Mouse (Mus musculus) gastrocnemius, adult 2 months (tissue): ENCODE results near the gene Hpcal4. TPM values are rescaled to one million over a fixed set of nuclear protein-coding genes. Genes with fewer than 3 reads are reported as not detected.

Source experiments
- DNase-seq: peaks from one replicate; pipeline ENCODE4 v3.0.0; 2022
- H3K27ac ChIP-seq: fragments of 200-600 bp; 2 replicates; pipeline ENCODE4 v1.8.1; 2022; ENCODE audit warnings: mild to moderate bottlenecking
- H3K4me3 ChIP-seq: fragments of 200-600 bp; 2 replicates; pipeline ENCODE4 v1.8.1; 2022; ENCODE audit warnings: mild to moderate bottlenecking, moderate library complexity
- CTCF ChIP-seq: fragments of 200-600 bp; IDR thresholded peaks from 2 replicates; pipeline ENCODE4 v1.8.1; 2022; ENCODE audit warnings: antibody characterized with exemption, mild to moderate bottlenecking, moderate library complexity
- intact Hi-C: fragments of 180-260 bp; cut with DNase I; formaldehyde crosslinking; loops from one replicate; pipeline ENCODE4 v1.15.1; 2025
- total RNA-seq, 2 experiments: library from RNA; stranded (reverse); gene quantifications; 2 replicates each; pipeline ENCODE4 v1.2.3; 2021

The Hpcal4 gene
- total RNA-seq, 2 experiments from 2014 or later, result 0.08 TPM; not detected in 1

GRCm38 (mm10) chr4:123212330-123212729 lies 29.3 kb downstream of the Hpcal4 start:
- no peak overlapping the region for H3K27ac ChIP-seq
- no peak overlapping the region for H3K4me3 ChIP-seq
- no peak for TF ChIP-seq CTCF
- intact Hi-C loops, result no loop called here
- no peak for DNase-seq

- H3K4me3 ChIP-seq, result no peak overlapping the region
- no peak for TF ChIP-seq CTCF
- DNase-seq, result no peak
- no peak overlapping the region for H3K27ac ChIP-seq
- intact Hi-C loops, result no loop called here
Measured at GRCm38 (mm10) chr4:123213975-123214374, 30.9 kb downstream of the Hpcal4 start.

GRCm38 (mm10) chr4:123215367-123215766 lies 32.3 kb downstream of the Hpcal4 start:
- no peak for DNase-seq
- no peak for TF ChIP-seq CTCF
- intact Hi-C loops, result loop anchor here (5.0 kb wide), 1 partner anchor 177 kb away; no protein-coding TSS in a partner anchor
- no peak overlapping the region for H3K27ac ChIP-seq
- H3K4me3 ChIP-seq, result no peak overlapping the region

GRCm38 (mm10) chr4:123216782-123217181 lies 33.8 kb downstream of the Hpcal4 start:
- DNase-seq, result peak; percentile 48
- intact Hi-C loops, result loop anchor here (2.0 to 5.0 kb wide), 2 partner anchors 176 to 312 kb away; no protein-coding TSS in a partner anchor
- H3K27ac ChIP-seq, result no peak overlapping the region
- no peak overlapping the region for H3K4me3 ChIP-seq
- TF ChIP-seq CTCF, result peak; percentile 98; the same call in 1 of the 2 replicates

GRCm38 (mm10) chr4:123219720-123220357 lies 36.8 kb downstream of the Hpcal4 start:
- peak; percentile 80 for DNase-seq
- Histone ChIP-seq H3K27ac (no peak overlapping the region), H3K4me3 (no peak overlapping the region)
- intact Hi-C loops, result loop anchor here (1.0 to 5.0 kb wide), 3 partner anchors 30 to 172 kb away; no protein-coding TSS in a partner anchor
- no peak; the same call in 1 of the 2 replicates for TF ChIP-seq CTCF

- TF ChIP-seq CTCF, result no peak
- no peak for DNase-seq
- intact Hi-C loops, result no loop called here
- no peak overlapping the region for H3K27ac ChIP-seq
- H3K4me3 ChIP-seq, result no peak overlapping the region
Measured at GRCm38 (mm10) chr4:123220637-123221036, 37.6 kb downstream of the Hpcal4 start.

- DNase-seq, result no peak
- intact Hi-C loops, result no loop called here
- no peak overlapping the region for H3K27ac ChIP-seq
- no peak overlapping the region for H3K4me3 ChIP-seq
- peak; percentile 56 for TF ChIP-seq CTCF
Measured at GRCm38 (mm10) chr4:123223309-123223708, 40.3 kb downstream of the Hpcal4 start.

- peak; percentile 80 for DNase-seq
- TF ChIP-seq CTCF, result no peak
- intact Hi-C loops, result no loop called here
- Histone ChIP-seq H3K4me3 (no peak overlapping the region), H3K27ac (peak overlapping the region; percentile 74)
Measured at GRCm38 (mm10) chr4:123225718-123226403, 42.8 kb downstream of the Hpcal4 start.

GRCm38 (mm10) chr4:123227707-123228106 lies 44.7 kb downstream of the Hpcal4 start:
- intact Hi-C loops, result no loop called here
- Histone ChIP-seq H3K4me3 (no peak overlapping the region), H3K27ac (peak overlapping the region; percentile 73)
- DNase-seq, result peak; percentile 73
- TF ChIP-seq CTCF, result no peak

- Histone ChIP-seq H3K4me3 (no peak overlapping the region), H3K27ac (peak overlapping the region; percentile 73)
- intact Hi-C loops, result no loop called here
- TF ChIP-seq CTCF, result no peak
- peak; percentile 79 for DNase-seq
Measured at GRCm38 (mm10) chr4:123228270-123228669, 45.2 kb downstream of the Hpcal4 start.

- intact Hi-C loops, result no loop called here
- TF ChIP-seq CTCF, result no peak
- H3K4me3 ChIP-seq, result no peak overlapping the region
- peak; percentile 64 for DNase-seq
- peak overlapping the region; percentile 73 for H3K27ac ChIP-seq
Measured at GRCm38 (mm10) chr4:123229166-123229565, 46.1 kb downstream of the Hpcal4 start.

- DNase-seq, result no peak
- TF ChIP-seq CTCF, result no peak
- H3K4me3 ChIP-seq, result no peak overlapping the region; the same call in 1 of the 2 replicates
- peak overlapping the region; percentile 8; the same call in 1 of the 2 replicates for H3K27ac ChIP-seq
- intact Hi-C loops, result no loop called here
Measured at GRCm38 (mm10) chr4:123232841-123233240, 49.8 kb downstream of the Hpcal4 start.

- DNase-seq, result peak; percentile 76
- no peak for TF ChIP-seq CTCF
- Histone ChIP-seq H3K27ac (peak within 1 kb of the TSS; percentile 83), H3K4me3 (peak within 1 kb of the TSS; percentile 74)
- intact Hi-C loops, result no loop called here
Measured at GRCm38 (mm10) chr4:123233492-123234084, 50.6 kb downstream of the Hpcal4 start, which contains the start of gene Heyl. Heyl (plus strand) TSS chr4:123233556.
